Mouse (Mus musculus) CD8-positive naive resting alpha-beta T cell, adult 2 months (primary cell): ENCODE data around the gene Mylip.
A peak's percentile ranks its signal among the peaks of the same experiment; 100 is the strongest.

Experiments used
- DNase-seq, 2 experiments: peaks; one replicate each; pipeline ENCODE4 v3.0.0; 2022; ENCODE audit warnings: low read depth in 2 of 2, low spot score in 2 of 2

Gene Mylip

GRCm38 (mm10) chr13:45390962-45391853 lies 1.7 kb downstream of the Mylip start:
- DNase-seq: peak; percentile 52 to 73

- DNase-seq: no peak
These were observed 2.4 kb downstream of the Mylip start for GRCm38 (mm10) chr13:45391854-45392454.

- no peak for DNase-seq
These were observed 4.8 kb downstream of the Mylip start for GRCm38 (mm10) chr13:45394221-45394768.

GRCm38 (mm10) chr13:45396724-45397123 lies 7.2 kb downstream of the Mylip start:
- DNase-seq: no peak

GRCm38 (mm10) chr13:45397240-45397639 lies 7.7 kb downstream of the Mylip start:
- no peak for DNase-seq

- no peak for DNase-seq
These were observed 8.6 kb downstream of the Mylip start for GRCm38 (mm10) chr13:45397896-45398805.

- no peak for DNase-seq
These were observed 11.2 kb downstream of the Mylip start for GRCm38 (mm10) chr13:45400700-45401099.

- DNase-seq: no peak
These were observed 12.3 kb downstream of the Mylip start for GRCm38 (mm10) chr13:45401816-45402215.

GRCm38 (mm10) chr13:45402316-45403039 lies 12.9 kb downstream of the Mylip start:
- DNase-seq: no peak

GRCm38 (mm10) chr13:45404269-45404668 lies 14.7 kb downstream of the Mylip start:
- no peak for DNase-seq

- DNase-seq: no peak
These were observed 15.8 kb downstream of the Mylip start for GRCm38 (mm10) chr13:45405194-45405810.

GRCm38 (mm10) chr13:45406289-45406688 lies 16.7 kb downstream of the Mylip start:
- DNase-seq: no peak

GRCm38 (mm10) chr13:45406703-45407102 lies 17.2 kb downstream of the Mylip start:
- DNase-seq: no peak

- no peak for DNase-seq
These were observed 21.4 kb downstream of the Mylip start for GRCm38 (mm10) chr13:45410936-45411335.

GRCm38 (mm10) chr13:45413066-45413465 lies 23.5 kb downstream of the Mylip start:
- DNase-seq: no peak

- no peak for DNase-seq
These were observed 24.5 kb downstream of the Mylip start for GRCm38 (mm10) chr13:45414031-45414430.

- DNase-seq: no peak
These were observed 27.1 kb downstream of the Mylip start for GRCm38 (mm10) chr13:45416621-45417057.

- DNase-seq: no peak
These were observed 29.4 kb downstream of the Mylip start for GRCm38 (mm10) chr13:45418986-45419385.

GRCm38 (mm10) chr13:45422251-45422650 lies 32.7 kb downstream of the Mylip start:
- no peak for DNase-seq

- DNase-seq: no peak
These were observed 33.2 kb downstream of the Mylip start for GRCm38 (mm10) chr13:45422709-45423108.
